Mouse (Mus musculus) midbrain, embryonic 14.5 days (tissue): ENCODE data around the gene Calm2. TPM values are rescaled to one million over a fixed set of nuclear protein-coding genes. Genes with fewer than 3 reads are reported as not detected.
A peak's percentile ranks its signal among the peaks of the same experiment; 100 is the strongest.

Experiments
- ATAC-seq: fragments of 200-750 bp; cut with Nextera tagmentation; 2 replicates; pipeline ENCODE4 v1.8.0; 2017; ENCODE audit warnings: moderate number of reproducible peaks, moderate library complexity; ENCODE audit not compliant: low FRiP score, low TSS enrichment
- DNase-seq: peaks from one replicate; pipeline ENCODE4 v3.0.0-alpha.2; 2015
- H3K27ac ChIP-seq: fragments of 300-500 bp; sonication (generic); replicated peaks from 2 replicates; pipeline ENCODE4 v1.5.1; 2014; ENCODE audit warnings: mild to moderate bottlenecking, low read depth, low read length, moderate library complexity
- H3K27me3 ChIP-seq: fragments of 300-500 bp; sonication (generic); 2 replicates; pipeline ENCODE4 v1.6.1; 2014; ENCODE audit warnings: low read length, control low read depth, mixed read lengths; ENCODE audit not compliant: control insufficient read depth, insufficient read depth
- H3K36me3 ChIP-seq: fragments of 300-500 bp; sonication (generic); 2 replicates; pipeline ENCODE4 v1.6.1; 2014; ENCODE audit warnings: low read length, control low read depth; ENCODE audit not compliant: control insufficient read depth, insufficient read depth
- H3K4me1 ChIP-seq: fragments of 300-500 bp; sonication (generic); 2 replicates; pipeline ENCODE4 v1.6.1; 2014; ENCODE audit warnings: mild to moderate bottlenecking, antibody characterized with exemption, low read length, control low read depth; ENCODE audit not compliant: control insufficient read depth, insufficient read depth
- H3K4me2 ChIP-seq: fragments of 300-500 bp; sonication (generic); 2 replicates; pipeline ENCODE4 v1.6.1; 2014; ENCODE audit warnings: mild to moderate bottlenecking, low read length, moderate library complexity
- H3K4me3 ChIP-seq: fragments of 300-500 bp; sonication (generic); replicated peaks from 2 replicates; pipeline ENCODE4 v1.5.1; 2014; ENCODE audit warnings: low read depth, low read length
- H3K9ac ChIP-seq: fragments of 300-500 bp; sonication (generic); replicated peaks from 2 replicates; pipeline ENCODE4 v1.6.1; 2014; ENCODE audit warnings: mild to moderate bottlenecking, low read length, moderate library complexity
- H3K9me3 ChIP-seq: fragments of 300-500 bp; sonication (generic); 2 replicates; pipeline ENCODE4 v1.6.1; 2016; ENCODE audit warnings: low read length, control low read depth, mixed read lengths; ENCODE audit not compliant: control insufficient read depth
- WGBS: fragments of 180-500 bp; shearing (Covaris S2); extraction: QIAGEN DNeasy Blood & Tissue Kit; methylation state at CpG from one replicate; pipeline ENCODE4 v1.1.7; 2014; 5-methylcytosine and 5-hydroxymethylcytosine counted together
- polyA plus RNA-seq: library from polyadenylated mRNA; unstranded; fragments of >200 nt; fragmentation: Nextera tagmentation; extraction: Ambion mirVana; gene quantifications from 2 replicates; pipeline ENCODE4 v1.2.1, GENCODE M21; 2014

The Calm2 gene
- polyA plus RNA-seq, 1 experiment from 2014 or later, result 1,972 TPM

DNA sequence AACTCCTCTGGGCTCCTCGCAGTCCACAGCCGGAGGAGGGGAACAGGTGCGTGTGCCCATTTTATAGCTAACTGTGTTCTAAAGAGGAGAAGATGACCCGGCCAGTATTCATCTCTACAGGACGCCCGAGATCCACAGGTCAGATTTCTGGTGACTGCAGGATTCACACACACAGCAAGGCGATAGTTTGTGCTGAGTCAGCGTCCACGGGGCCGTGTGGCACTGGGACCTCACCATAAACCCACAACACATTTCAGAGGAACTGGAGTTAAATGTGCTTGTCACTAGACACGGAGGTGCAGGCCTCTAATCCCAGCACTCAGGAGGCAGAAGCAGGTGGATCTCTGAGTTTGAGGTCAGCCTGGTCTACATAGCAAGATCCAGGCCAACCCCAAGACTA is 44.3 kb downstream of the Calm2 start:
- Histone ChIP-seq H3K36me3 (no peaks in the 10 kb centered on the region), H3K4me1 (no peaks in the 10 kb centered on the region), H3K27ac (no peak overlapping the region), H3K9ac (no peak overlapping the region), H3K4me2 (no peak overlapping the region), H3K4me3 (no peak overlapping the region), H3K27me3 (no peaks in the 10 kb centered on the region), H3K9me3 (no peaks in the 10 kb centered on the region)
- 90% methylated on average over 11 of the region's 11 CpGs for WGBS
- ATAC-seq (no peak), DNase-seq (no peak)

DNA sequence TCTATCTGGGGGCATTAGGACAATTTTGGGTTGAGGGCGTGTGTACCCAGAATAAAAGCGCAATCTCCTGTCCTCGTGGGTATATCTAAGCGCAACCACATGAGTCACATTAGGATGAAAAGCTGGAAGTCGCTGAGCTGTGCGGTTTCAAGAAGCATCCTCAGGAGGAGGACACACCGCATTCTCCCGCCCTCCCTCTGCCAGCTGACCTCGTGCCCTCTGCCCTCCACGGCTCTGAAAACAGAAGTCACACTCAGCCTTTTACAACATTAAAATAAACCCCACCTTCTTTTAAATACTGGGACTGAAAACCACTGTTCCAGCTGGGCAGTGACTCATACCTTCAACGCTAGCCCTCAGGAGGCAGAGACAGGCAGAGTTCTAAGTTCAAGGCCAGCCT is 49.6 kb downstream of the Calm2 start:
- 83% methylated on average over 11 of the region's 11 CpGs for WGBS
- H3K4me3 ChIP-seq, result no peak overlapping the region

DNA sequence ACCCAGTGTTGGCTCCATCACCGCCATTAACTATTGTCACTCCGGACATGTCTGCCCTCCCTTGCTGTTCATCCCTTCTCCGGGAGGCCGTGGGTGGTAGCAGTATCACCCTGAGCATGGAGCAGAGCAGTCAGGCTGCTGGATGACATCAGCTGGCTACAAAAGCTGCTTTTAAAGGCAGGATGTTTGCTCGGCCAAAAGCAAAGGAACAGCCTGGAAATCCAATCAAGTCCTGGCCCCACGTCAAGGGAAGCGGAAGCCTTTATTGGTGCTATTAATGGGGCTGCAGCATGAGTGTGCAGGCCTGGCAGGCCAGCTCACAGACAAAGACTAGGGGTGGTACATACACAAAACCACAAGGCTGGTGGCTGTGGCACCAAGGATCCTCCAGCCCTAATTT is 55.5 kb downstream of the Calm2 start:
- DNase-seq (peak; percentile 19), ATAC-seq (no peak)
- H3K4me2 ChIP-seq, result no peak overlapping the region
- H3K27me3 ChIP-seq, result no peaks in the 10 kb centered on the region
- H3K9me3 ChIP-seq, result no peaks in the 10 kb centered on the region
- H3K4me1 ChIP-seq, result 0 out of 2 replicates have a peak, but pooled peaks cover 3% of the 10 kb centered on the region
- H3K4me3 ChIP-seq, result no peak overlapping the region
- no peak overlapping the region for H3K9ac ChIP-seq
- H3K36me3 ChIP-seq, result no peaks in the 10 kb centered on the region
- 74% methylated on average over 7 of the region's 7 CpGs for WGBS
- no peak overlapping the region for H3K27ac ChIP-seq

More for the DNA sequence above, 49.6 kb downstream of the Calm2 start:
- H3K36me3 ChIP-seq, result no peaks in the 10 kb centered on the region
- H3K4me2 ChIP-seq, result no peak overlapping the region
- no peaks in the 10 kb centered on the region for H3K4me1 ChIP-seq
- H3K9ac ChIP-seq, result no peak overlapping the region
- H3K27me3 ChIP-seq, result no peaks in the 10 kb centered on the region
- no peak overlapping the region for H3K27ac ChIP-seq
- DNase-seq (no peak), ATAC-seq (no peak)
- no peaks in the 10 kb centered on the region for H3K9me3 ChIP-seq

DNA sequence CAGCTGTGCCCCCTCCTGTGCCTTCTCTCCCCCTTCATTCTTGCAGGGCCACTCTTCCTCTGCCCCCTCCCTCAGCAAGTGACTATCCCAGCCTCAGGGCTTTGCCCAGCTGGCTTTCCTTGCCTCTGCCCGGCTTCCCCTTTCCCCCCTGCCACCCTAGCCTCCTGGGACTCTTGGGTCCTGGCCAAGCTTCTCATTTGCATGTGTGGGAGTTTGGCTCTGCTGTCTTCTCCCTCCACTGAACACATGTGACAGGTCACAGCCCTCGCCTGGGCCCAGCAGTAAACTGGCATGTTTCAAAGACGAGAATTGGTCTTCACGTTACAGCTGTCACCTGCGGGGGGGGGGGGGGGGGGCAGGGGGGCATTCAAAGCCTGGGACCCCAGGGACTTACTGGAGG is 59.7 kb downstream of the Calm2 start:
- H3K9ac ChIP-seq, result no peak overlapping the region
- H3K4me1 ChIP-seq, result 0 out of 2 replicates have a peak, but pooled peaks cover 3% of the 10 kb centered on the region
- no peak overlapping the region for H3K4me2 ChIP-seq
- H3K36me3 ChIP-seq, result no peaks in the 10 kb centered on the region
- H3K27me3 ChIP-seq, result no peaks in the 10 kb centered on the region
- H3K4me3 ChIP-seq, result no peak overlapping the region
- DNase-seq, result peak; percentile 62
- H3K27ac ChIP-seq, result peak overlapping the region; percentile 13; the same call in 1 of the 2 replicates
- H3K9me3 ChIP-seq, result no peaks in the 10 kb centered on the region
- WGBS, result 15% methylated on average over 4 of the region's 5 CpGs
- no peak; the same call in 1 of the 2 replicates for ATAC-seq

DNA sequence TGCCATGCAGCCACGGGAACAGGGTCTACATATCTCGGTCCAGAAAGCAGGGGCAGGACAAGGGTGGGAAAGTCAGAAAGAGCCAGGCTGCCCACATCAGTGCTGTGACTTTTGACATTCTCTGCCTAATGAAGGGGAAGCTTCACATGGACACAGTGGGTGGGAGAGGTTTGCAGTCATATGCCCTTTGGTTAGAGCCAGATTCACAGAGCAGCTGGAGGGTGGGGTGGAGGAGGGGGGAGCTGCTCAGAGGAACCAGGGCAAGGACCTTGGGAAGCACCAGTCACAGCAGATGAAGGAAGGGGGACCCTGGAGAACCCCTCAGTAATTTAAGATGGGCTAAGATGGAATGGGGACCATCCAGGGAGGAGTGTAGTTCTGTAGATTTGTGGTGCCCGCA is 60.9 kb downstream of the Calm2 start:
- no peak overlapping the region for H3K9ac ChIP-seq
- no peaks in the 10 kb centered on the region for H3K27me3 ChIP-seq
- H3K36me3 ChIP-seq, result no peaks in the 10 kb centered on the region
- ATAC-seq, result no peak
- no peak overlapping the region for H3K4me3 ChIP-seq
- H3K4me1 ChIP-seq, result 0 out of 2 replicates have a peak, but pooled peaks cover 3% of the 10 kb centered on the region
- whole genome bisulfite sequencing, result 78% methylated on average over 3 of the region's 3 CpGs
- no peak overlapping the region for H3K27ac ChIP-seq
- H3K9me3 ChIP-seq, result no peaks in the 10 kb centered on the region
- DNase-seq, result no peak
- H3K4me2 ChIP-seq, result no peak overlapping the region

Other genes with a start within 250 kb of the Calm2 start
- 43.1 and 48.1 TPM in 2 replicates for gene Mcfd2, start 181.0 kb downstream of the Calm2 start, polyA plus RNA-seq
- 3.6 and 5.0 TPM in 2 replicates for gene Ttc7, start 164.0 kb downstream of the Calm2 start, polyA plus RNA-seq
- gene Stpg4, start 19.2 kb downstream of the Calm2 start, polyA plus RNA-seq, result not detected in 2 replicates
- gene Epcam, start 189.0 kb upstream of the Calm2 start, polyA plus RNA-seq, result 3.0 and 3.8 TPM in 2 replicates
- gene Msh2, start 225.4 kb upstream of the Calm2 start, polyA plus RNA-seq, result 41.4 and 54.4 TPM in 2 replicates